Mouse (Mus musculus) brain, embryonic 14.5 days (tissue): ENCODE results near the gene Lamc3.

Source experiments
- CTCF ChIP-seq: fragments of 200-500 bp; IDR thresholded peaks from 2 replicates; pipeline ENCODE4 v1.5.1; 2012; ENCODE audit warnings: inconsistent platforms, mild to moderate bottlenecking, moderate library complexity, borderline replicate concordance; ENCODE audit not compliant: insufficient read depth, insufficient read length; ENCODE audit errors: extremely low read depth
- POLR2A ChIP-seq: fragments of 200-500 bp; IDR thresholded peaks from 2 replicates; pipeline ENCODE4 v1.6.1; 2012; ENCODE audit warnings: mild to moderate bottlenecking, inconsistent platforms, borderline replicate concordance; ENCODE audit not compliant: poor library complexity, insufficient read depth, insufficient read length, severe bottlenecking; ENCODE audit errors: extremely low read depth

DNA sequence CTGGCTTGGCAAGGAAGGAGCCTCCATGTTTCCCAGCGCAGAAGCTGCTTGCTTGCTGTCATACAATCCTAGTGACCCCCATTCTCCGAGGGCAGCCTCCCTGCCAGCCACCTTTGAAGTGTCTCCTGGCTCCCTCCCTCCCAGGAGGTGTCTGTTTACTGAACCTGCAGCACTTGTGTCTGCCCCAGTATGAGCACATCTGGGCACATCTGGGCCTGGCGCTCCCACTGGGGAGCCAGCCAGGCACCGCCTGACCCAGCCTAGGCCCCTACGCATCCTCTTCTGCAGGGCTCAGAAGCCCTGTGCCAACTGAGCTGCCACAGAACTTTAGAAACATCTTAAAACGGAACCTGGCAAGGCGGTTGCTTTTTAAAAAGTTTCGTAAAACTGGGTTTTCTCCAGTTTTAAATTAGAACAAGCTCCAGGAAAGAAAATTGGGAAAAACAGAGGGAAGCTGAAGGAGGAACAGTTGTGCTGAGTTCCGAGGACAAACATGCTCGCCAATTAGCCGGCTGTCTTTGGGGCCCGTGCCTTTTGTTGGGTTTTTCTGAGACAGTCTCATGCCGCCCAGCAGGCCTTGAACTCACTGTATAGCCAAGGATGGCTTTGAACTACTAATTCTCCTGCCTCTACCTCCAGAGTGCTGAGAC lies 7.3 kb downstream of the Lamc3 start:
- TF ChIP-seq CTCF (no peak), POLR2A (no peak)
